Mouse (Mus musculus): ENCODE data around the gene Mbnl2. TPM values are rescaled to one million over a fixed set of nuclear protein-coding genes. Genes with fewer than 3 reads are reported as not detected.

The Mbnl2 gene
- total and polyA plus RNA-seq, 2 experiments from 2014 or later: 23.9 to 58.6 TPM

- Histone ChIP-seq H3K4me1 (ENCODE audit: insufficient read depth) (no peaks in the 10 kb centered on the region), H3K4me2 (ENCODE audit: low read depth) (no peak overlapping the region), H3K9ac (no peak overlapping the region), H3K27ac (ENCODE audit: low read depth, low read length) (no peak overlapping the region), H3K36me3 (ENCODE audit: insufficient read depth) (no peaks in the 10 kb centered on the region), H3K4me3 (ENCODE audit: low read depth, low read length) (no peak overlapping the region), H3K9me3 (ENCODE audit: low read length) (no peaks in the 10 kb centered on the region), H3K27me3 (ENCODE audit: insufficient read depth, low read length) (no peaks in the 10 kb centered on the region)
- no peak for TF ChIP-seq CTCF (IDR thresholded peaks at IDR 0.05; ENCODE audit: low read depth)
- WGBS: 71% methylated on average over 6 of the region's 6 CpGs
- ATAC-seq: no peak
- no peak for DNase-seq
Observed at GRCm38 (mm10) chr14:120297833-120298232, 22.4 kb downstream of the Mbnl2 start.

GRCm38 (mm10) chr14:120298439-120298838 is 23.0 kb downstream of the Mbnl2 start:
- ATAC-seq: no peak

GRCm38 (mm10) chr14:120299716-120300115 is 24.2 kb downstream of the Mbnl2 start:
- Histone ChIP-seq H3K4me2 (ENCODE audit: low read depth) (no peak overlapping the region), H3K27ac (ENCODE audit: low read depth, low read length) (no peak overlapping the region), H3K36me3 (ENCODE audit: insufficient read depth) (no peaks in the 10 kb centered on the region), H3K4me3 (ENCODE audit: low read depth, low read length) (no peak overlapping the region), H3K27me3 (ENCODE audit: insufficient read depth, low read length) (no peaks in the 10 kb centered on the region), H3K4me1 (ENCODE audit: insufficient read depth) (no peaks in the 10 kb centered on the region), H3K9ac (no peak overlapping the region), H3K9me3 (ENCODE audit: low read length) (no peaks in the 10 kb centered on the region)
- ATAC-seq (no peak), DNase-seq (no peak)
- 74% methylated on average over 3 of the region's 3 CpGs for WGBS
- TF ChIP-seq CTCF (IDR thresholded peaks at IDR 0.05; ENCODE audit: low read depth): no peak

More at GRCm38 (mm10) chr14:120298439-120298838, 23.0 kb downstream of the Mbnl2 start:
- DNase-seq: no peak
- Histone ChIP-seq H3K9ac (no peak overlapping the region), H3K4me3 (ENCODE audit: low read depth, low read length) (no peak overlapping the region), H3K9me3 (ENCODE audit: low read length) (no peaks in the 10 kb centered on the region), H3K4me1 (ENCODE audit: insufficient read depth) (no peaks in the 10 kb centered on the region), H3K27me3 (ENCODE audit: insufficient read depth, low read length) (no peaks in the 10 kb centered on the region), H3K36me3 (ENCODE audit: insufficient read depth) (no peaks in the 10 kb centered on the region), H3K4me2 (ENCODE audit: low read depth) (no peak overlapping the region), H3K27ac (ENCODE audit: low read depth, low read length) (no peak overlapping the region)
- WGBS: 72% methylated on average over 5 of the region's 5 CpGs
- no peak for TF ChIP-seq CTCF (IDR thresholded peaks at IDR 0.05; ENCODE audit: low read depth)

- 83% methylated on average over 4 of the region's 4 CpGs for WGBS
Observed at GRCm38 (mm10) chr14:120300191-120300590, 24.7 kb downstream of the Mbnl2 start.

GRCm38 (mm10) chr14:120300814-120301213 is 25.3 kb downstream of the Mbnl2 start:
- H3K4me1 ChIP-seq (ENCODE audit: insufficient read depth): no peaks in the 10 kb centered on the region
- no peak overlapping the region for H3K27ac ChIP-seq (ENCODE audit: low read depth, low read length)
- H3K9me3 ChIP-seq (ENCODE audit: low read length): no peaks in the 10 kb centered on the region
- no peak overlapping the region for H3K4me2 ChIP-seq (ENCODE audit: low read depth)
- no peak overlapping the region for H3K4me3 ChIP-seq (ENCODE audit: low read depth, low read length)
- 84% methylated on average over 4 of the region's 4 CpGs for WGBS
- no peak for DNase-seq
- H3K9ac ChIP-seq: no peak overlapping the region
- TF ChIP-seq CTCF (IDR thresholded peaks at IDR 0.05; ENCODE audit: low read depth): no peak
- H3K27me3 ChIP-seq (ENCODE audit: insufficient read depth, low read length): no peaks in the 10 kb centered on the region
- no peak for ATAC-seq
- no peaks in the 10 kb centered on the region for H3K36me3 ChIP-seq (ENCODE audit: insufficient read depth)

More at GRCm38 (mm10) chr14:120300191-120300590, 24.7 kb downstream of the Mbnl2 start:
- DNase-seq (no peak), ATAC-seq (no peak)
- Histone ChIP-seq H3K9me3 (ENCODE audit: low read length) (no peaks in the 10 kb centered on the region), H3K36me3 (ENCODE audit: insufficient read depth) (no peaks in the 10 kb centered on the region), H3K27me3 (ENCODE audit: insufficient read depth, low read length) (no peaks in the 10 kb centered on the region), H3K9ac (no peak overlapping the region), H3K4me1 (ENCODE audit: insufficient read depth) (no peaks in the 10 kb centered on the region), H3K4me3 (ENCODE audit: low read depth, low read length) (no peak overlapping the region), H3K27ac (ENCODE audit: low read depth, low read length) (no peak overlapping the region), H3K4me2 (ENCODE audit: low read depth) (no peak overlapping the region)
- no peak for TF ChIP-seq CTCF (IDR thresholded peaks at IDR 0.05; ENCODE audit: low read depth)

GRCm38 (mm10) chr14:120302913-120303548 is 27.6 kb downstream of the Mbnl2 start:
- no peak overlapping the region for H3K9ac ChIP-seq
- H3K36me3 ChIP-seq (ENCODE audit: insufficient read depth): no peaks in the 10 kb centered on the region
- ATAC-seq (no peak), DNase-seq (no peak)
- no peaks in the 10 kb centered on the region for H3K9me3 ChIP-seq (ENCODE audit: low read length)
- no peak overlapping the region for H3K27ac ChIP-seq (ENCODE audit: low read depth, low read length)
- no peak overlapping the region for H3K4me3 ChIP-seq (ENCODE audit: low read depth, low read length)
- WGBS: 21% methylated on average over 6 of the region's 6 CpGs
- no peaks in the 10 kb centered on the region for H3K27me3 ChIP-seq (ENCODE audit: insufficient read depth, low read length)
- H3K4me1 ChIP-seq (ENCODE audit: insufficient read depth): no peaks in the 10 kb centered on the region
- no peak for TF ChIP-seq CTCF (IDR thresholded peaks at IDR 0.05; ENCODE audit: low read depth)
- no peak overlapping the region for H3K4me2 ChIP-seq (ENCODE audit: low read depth)

- Histone ChIP-seq H3K27ac (ENCODE audit: low read depth, low read length) (no peak overlapping the region), H3K4me2 (ENCODE audit: low read depth) (no peak overlapping the region), H3K36me3 (ENCODE audit: insufficient read depth) (no peaks in the 10 kb centered on the region), H3K4me1 (ENCODE audit: insufficient read depth) (0 out of 2 replicates have a peak, but pooled peaks cover 5% of the 10 kb centered on the region), H3K27me3 (ENCODE audit: insufficient read depth, low read length) (no peaks in the 10 kb centered on the region), H3K4me3 (ENCODE audit: low read depth, low read length) (no peak overlapping the region), H3K9ac (no peak overlapping the region), H3K9me3 (ENCODE audit: low read length) (no peaks in the 10 kb centered on the region)
- 76% methylated on average over 11 of the region's 11 CpGs for WGBS
- DNase-seq (no peak), ATAC-seq (no peak)
- TF ChIP-seq CTCF (IDR thresholded peaks at IDR 0.05; ENCODE audit: low read depth): no peak
Observed at GRCm38 (mm10) chr14:120306229-120306628, 30.8 kb downstream of the Mbnl2 start.
